Mouse (Mus musculus): Measurements from ENCODE around the gene Vps33b.

DNA sequence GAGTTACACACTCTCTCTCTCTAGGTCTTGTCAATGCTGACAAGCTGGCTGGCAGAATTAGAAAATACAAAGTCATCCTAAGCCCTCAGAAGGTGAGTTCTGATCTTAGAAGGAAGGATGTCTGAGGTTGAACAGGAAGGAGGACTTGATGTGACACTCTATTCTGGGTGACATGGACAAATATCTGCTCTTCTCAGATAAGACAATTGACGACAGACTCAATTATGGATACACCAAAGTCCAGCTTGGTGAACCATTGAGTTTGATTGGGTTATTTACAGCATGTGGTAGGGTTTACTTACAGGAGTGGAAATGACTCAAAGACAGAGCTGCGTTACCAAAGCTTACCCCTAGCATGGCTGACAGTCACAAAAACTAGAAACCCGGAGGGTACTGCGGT lies 6.9 kb downstream of the Vps33b start:
- TF ChIP-seq EP300 (IDR thresholded peaks at IDR 0.05) (no peak), CTCF (IDR thresholded peaks at IDR 0.05) (no peak)
